Mouse (Mus musculus) intestine, embryonic 16.5 days (tissue): Measurements from ENCODE around the gene Cfd. TPM values are rescaled to one million over a fixed set of nuclear protein-coding genes. Genes with fewer than 3 reads are reported as not detected.

Experiments used
- ATAC-seq: fragments of 200-750 bp; cut with Nextera tagmentation; 2 replicates; pipeline ENCODE4 v1.8.0; 2017; ENCODE audit warnings: moderate TSS enrichment, moderate library complexity
- H3K27ac ChIP-seq: fragments of 300-500 bp; sonication (generic); 2 replicates; pipeline ENCODE4 v1.5.1; 2014; ENCODE audit warnings: mild to moderate bottlenecking, low read length
- H3K27me3 ChIP-seq: fragments of 300-500 bp; sonication (generic); replicated peaks from 2 replicates; pipeline ENCODE4 v1.6.1; 2014; ENCODE audit warnings: low read length, control low read depth, mixed read lengths; ENCODE audit not compliant: control insufficient read depth, insufficient read depth
- H3K36me3 ChIP-seq: fragments of 300-500 bp; sonication (generic); 2 replicates; pipeline ENCODE4 v1.6.1; 2014; ENCODE audit warnings: low read length, control low read depth; ENCODE audit not compliant: control insufficient read depth, insufficient read depth
- H3K4me1 ChIP-seq: fragments of 300-500 bp; sonication (generic); 2 replicates; pipeline ENCODE4 v1.6.1; 2014; ENCODE audit warnings: low read length, control low read depth, mixed read lengths; ENCODE audit not compliant: control insufficient read depth, insufficient read depth
- H3K4me2 ChIP-seq: fragments of 300-500 bp; sonication (generic); 2 replicates; pipeline ENCODE4 v1.6.1; 2014; ENCODE audit warnings: low read depth, low read length, control low read depth
- H3K4me3 ChIP-seq: fragments of 300-500 bp; sonication (generic); 2 replicates; pipeline ENCODE4 v1.5.1; 2014; ENCODE audit warnings: mild to moderate bottlenecking, low read length
- H3K9ac ChIP-seq: fragments of 300-500 bp; sonication (generic); 2 replicates; pipeline ENCODE4 v1.6.1; 2014; ENCODE audit warnings: low read depth, low read length
- H3K9me3 ChIP-seq: fragments of 300-500 bp; sonication (generic); 2 replicates; pipeline ENCODE4 v1.6.1; 2016; ENCODE audit warnings: low read length, control low read depth; ENCODE audit not compliant: control insufficient read depth
- WGBS: fragments of 180-500 bp; shearing (Covaris S2); extraction: QIAGEN DNeasy Blood & Tissue Kit; methylation state at CpG from one replicate; pipeline ENCODE4 v1.1.7; 2014; 5-methylcytosine and 5-hydroxymethylcytosine counted together
- polyA plus RNA-seq: library from polyadenylated mRNA; unstranded; fragments of >200 nt; fragmentation: Nextera tagmentation; extraction: Ambion mirVana; gene quantifications from 2 replicates; pipeline ENCODE4 v1.2.1, GENCODE M21; 2015

Cfd gene
- polyA plus RNA-seq, 1 experiment from 2014 or later = not detected

- Histone ChIP-seq H3K27me3 (no peaks in the 10 kb centered on the region), H3K4me3 (peak within 1 kb of the TSS; percentile 97), H3K27ac (peak within 1 kb of the TSS; percentile 100), H3K9ac (peak within 1 kb of the TSS; percentile 100), H3K4me1 (peaks cover 58% of the 10 kb centered on the region), H3K4me2 (peak within 1 kb of the TSS; percentile 96), H3K9me3 (no peaks in the 10 kb centered on the region), H3K36me3 (peaks cover 9% of the 10 kb centered on the region)
- peak; percentile 83 for ATAC-seq
- WGBS = under 1% methylated on average over 74 of the region's 75 CpGs
These were observed 36.5 kb upstream of the Cfd start, which contains the start of gene Ptbp1 for GRCm38 (mm10) chr10:79853860-79854795. Gene Ptbp1, plus strand, starts transcription at chr10:79854427.

GRCm38 (mm10) chr10:79854801-79855541 is 35.7 kb upstream of the Cfd start:
- peaks cover 17% of the 10 kb centered on the region for H3K36me3 ChIP-seq
- ATAC-seq = peak; percentile 11
- H3K9ac ChIP-seq = peak overlapping the region; percentile 100
- no peaks in the 10 kb centered on the region for H3K27me3 ChIP-seq
- WGBS = under 1% methylated on average over 77 of the region's 83 CpGs
- peak overlapping the region; percentile 97 for H3K4me3 ChIP-seq
- peak overlapping the region; percentile 100 for H3K27ac ChIP-seq
- peak overlapping the region; percentile 96 for H3K4me2 ChIP-seq
- peaks cover 66% of the 10 kb centered on the region for H3K4me1 ChIP-seq
- no peaks in the 10 kb centered on the region for H3K9me3 ChIP-seq

GRCm38 (mm10) chr10:79855558-79856184 is 35.0 kb upstream of the Cfd start:
- Histone ChIP-seq H3K9me3 (no peaks in the 10 kb centered on the region), H3K27me3 (no peaks in the 10 kb centered on the region), H3K27ac (peak overlapping the region; percentile 100), H3K4me3 (peak overlapping the region; percentile 97), H3K36me3 (peaks cover 24% of the 10 kb centered on the region), H3K9ac (peak overlapping the region; percentile 100), H3K4me2 (peak overlapping the region; percentile 96), H3K4me1 (peaks cover 66% of the 10 kb centered on the region)
- peak; percentile 31 for ATAC-seq
- under 1% methylated on average over 10 of the region's 10 CpGs for WGBS

- H3K27ac ChIP-seq = peak overlapping the region; percentile 100
- H3K4me3 ChIP-seq = peak overlapping the region; percentile 97
- H3K9me3 ChIP-seq = no peaks in the 10 kb centered on the region
- no peaks in the 10 kb centered on the region for H3K27me3 ChIP-seq
- H3K9ac ChIP-seq = peak overlapping the region; percentile 100
- ATAC-seq = no peak
- H3K4me1 ChIP-seq = peaks cover 66% of the 10 kb centered on the region
- 29% methylated on average over 6 of the region's 6 CpGs for WGBS
- H3K36me3 ChIP-seq = peaks cover 30% of the 10 kb centered on the region
- peak overlapping the region; percentile 96 for H3K4me2 ChIP-seq
These were observed 34.4 kb upstream of the Cfd start for GRCm38 (mm10) chr10:79856280-79856679.

GRCm38 (mm10) chr10:79856704-79857451 is 33.8 kb upstream of the Cfd start:
- Histone ChIP-seq H3K4me2 (peak overlapping the region; percentile 96), H3K4me1 (peaks cover 60% of the 10 kb centered on the region), H3K36me3 (peaks cover 35% of the 10 kb centered on the region), H3K27ac (peak overlapping the region; percentile 100), H3K9me3 (no peaks in the 10 kb centered on the region), H3K27me3 (no peaks in the 10 kb centered on the region), H3K9ac (peak overlapping the region; percentile 100), H3K4me3 (peak overlapping the region; percentile 97)
- 17% methylated on average over 7 of the region's 7 CpGs for WGBS
- ATAC-seq = no peak

- no peaks in the 10 kb centered on the region for H3K27me3 ChIP-seq
- 12% methylated on average over 4 of the region's 4 CpGs for WGBS
- no peak for ATAC-seq
- H3K9me3 ChIP-seq = no peaks in the 10 kb centered on the region
- peak overlapping the region; percentile 96 for H3K4me2 ChIP-seq
- H3K4me1 ChIP-seq = peaks cover 55% of the 10 kb centered on the region
- H3K36me3 ChIP-seq = peaks cover 41% of the 10 kb centered on the region
- peak overlapping the region; percentile 97 for H3K4me3 ChIP-seq
- peak overlapping the region; percentile 100 for H3K9ac ChIP-seq
- H3K27ac ChIP-seq = peak overlapping the region; percentile 100
These were observed 33.2 kb upstream of the Cfd start for GRCm38 (mm10) chr10:79857452-79857811.

- Histone ChIP-seq H3K4me3 (peak overlapping the region; percentile 97), H3K9me3 (no peaks in the 10 kb centered on the region), H3K27ac (peak overlapping the region; percentile 100), H3K9ac (peak overlapping the region; percentile 100), H3K4me1 (peaks cover 50% of the 10 kb centered on the region), H3K27me3 (no peaks in the 10 kb centered on the region), H3K36me3 (peaks cover 46% of the 10 kb centered on the region), H3K4me2 (peak overlapping the region; percentile 96)
- ATAC-seq = no peak
- WGBS = 35% methylated on average over 2 of the region's 2 CpGs
These were observed 32.8 kb upstream of the Cfd start for GRCm38 (mm10) chr10:79857894-79858293.

- 37% methylated on average over 17 of the region's 17 CpGs for WGBS
- peak overlapping the region; percentile 96 for H3K4me2 ChIP-seq
- peak overlapping the region; percentile 100 for H3K9ac ChIP-seq
- H3K27ac ChIP-seq = peak overlapping the region; percentile 100
- peak overlapping the region; percentile 97 for H3K4me3 ChIP-seq
- no peaks in the 10 kb centered on the region for H3K27me3 ChIP-seq
- peaks cover 47% of the 10 kb centered on the region for H3K4me1 ChIP-seq
- no peaks in the 10 kb centered on the region for H3K9me3 ChIP-seq
- peaks cover 48% of the 10 kb centered on the region for H3K36me3 ChIP-seq
- ATAC-seq = no peak
These were observed 32.1 kb upstream of the Cfd start for GRCm38 (mm10) chr10:79858416-79859074.
